Mouse (Mus musculus) brain, embryonic 14.5 days (tissue): ENCODE measurements at regions not wholly inside any gene's neighbourhood (a gene's known extent, or its start where the extent isn't known, plus 50 kb on each side); places are given as distances from the start of the nearest gene placed in this dataset.

Experiments used
- CTCF ChIP-seq: fragments of 200-500 bp; IDR thresholded peaks from 2 replicates; pipeline ENCODE4 v1.5.1; 2012; ENCODE audit warnings: inconsistent platforms, mild to moderate bottlenecking, moderate library complexity, borderline replicate concordance; ENCODE audit not compliant: insufficient read depth, insufficient read length; ENCODE audit errors: extremely low read depth
- POLR2A ChIP-seq: fragments of 200-500 bp; IDR thresholded peaks from 2 replicates; pipeline ENCODE4 v1.6.1; 2012; ENCODE audit warnings: mild to moderate bottlenecking, inconsistent platforms, borderline replicate concordance; ENCODE audit not compliant: poor library complexity, insufficient read depth, insufficient read length, severe bottlenecking; ENCODE audit errors: extremely low read depth

DNA sequence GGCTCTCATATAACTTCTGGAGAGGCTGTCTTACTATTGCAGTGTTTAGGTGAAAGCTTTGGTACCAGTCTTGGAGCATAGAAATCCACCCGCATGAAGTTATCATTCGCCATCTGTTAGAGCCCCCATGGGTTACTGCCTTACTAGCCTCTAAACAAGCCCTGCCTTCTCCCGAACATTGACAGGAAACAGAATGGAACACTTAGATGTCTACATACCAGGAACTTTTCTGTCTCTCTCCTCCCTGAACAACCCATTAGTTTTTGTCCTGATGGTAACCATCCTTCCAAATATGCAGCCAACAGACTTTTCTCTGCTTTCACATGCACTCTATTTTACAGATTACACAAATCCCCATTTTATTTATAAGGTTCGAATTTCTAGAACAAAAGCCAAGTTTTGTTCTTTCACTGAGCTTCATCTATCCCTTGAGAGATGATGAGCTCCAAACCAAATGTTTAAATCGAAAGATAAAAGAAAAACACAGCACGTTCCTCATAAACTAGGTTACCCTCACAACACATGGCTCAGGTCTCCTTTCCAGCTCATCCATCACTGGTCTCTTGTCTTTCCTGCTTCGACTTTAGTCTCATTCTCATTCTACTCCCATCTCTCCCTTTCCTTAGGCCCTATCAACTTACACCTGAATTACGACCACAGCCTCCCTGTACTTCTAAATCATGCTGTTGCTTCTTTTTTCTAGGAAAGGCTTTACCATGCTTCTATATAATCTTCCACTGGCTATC is 114.8 kb upstream of the Wdr75 start:
- TF ChIP-seq CTCF: no peak
- no peak for TF ChIP-seq POLR2A
